Mouse (Mus musculus) heart, embryonic 15.5 days (tissue): ENCODE measurements around the gene Man2a1. TPM values are rescaled to one million over a fixed set of nuclear protein-coding genes. Genes with fewer than 3 reads are reported as not detected.

Experiments
- ATAC-seq: fragments of 200-750 bp; cut with Nextera tagmentation; replicated peaks from 2 replicates; pipeline ENCODE4 v1.8.0; 2017; ENCODE audit warnings: low read depth, moderate TSS enrichment; ENCODE audit not compliant: insufficient number of reproducible peaks, insufficient read depth, low FRiP score
- H3K27ac ChIP-seq: fragments of 300-500 bp; sonication (generic); 2 replicates; pipeline ENCODE4 v1.5.1; 2015; ENCODE audit warnings: mild to moderate bottlenecking, inconsistent platforms
- H3K27me3 ChIP-seq: fragments of 300-500 bp; sonication (generic); 2 replicates; pipeline ENCODE4 v1.6.1; 2015; ENCODE audit warnings: inconsistent platforms
- H3K36me3 ChIP-seq: fragments of 300-500 bp; sonication (generic); 2 replicates; pipeline ENCODE4 v1.6.1; 2015; ENCODE audit warnings: mild to moderate bottlenecking, inconsistent platforms
- H3K4me1 ChIP-seq: fragments of 300-500 bp; sonication (generic); replicated peaks from 2 replicates; pipeline ENCODE4 v1.6.1; 2015; ENCODE audit warnings: inconsistent platforms
- H3K4me2 ChIP-seq: fragments of 300-500 bp; sonication (generic); 2 replicates; pipeline ENCODE4 v1.6.1; 2015; ENCODE audit warnings: inconsistent platforms, mild to moderate bottlenecking, moderate library complexity
- H3K4me3 ChIP-seq: fragments of 300-500 bp; sonication (generic); 2 replicates; pipeline ENCODE4 v1.5.1; 2015; ENCODE audit warnings: mild to moderate bottlenecking, inconsistent platforms
- H3K9ac ChIP-seq: fragments of 300-500 bp; sonication (generic); 2 replicates; pipeline ENCODE4 v1.6.1; 2015; ENCODE audit warnings: mild to moderate bottlenecking, inconsistent platforms
- H3K9me3 ChIP-seq: fragments of 300-500 bp; sonication (generic); replicated peaks from 2 replicates; pipeline ENCODE4 v1.6.1; 2016; ENCODE audit warnings: inconsistent platforms
- WGBS: fragments of 180-500 bp; shearing (Covaris S2); methylation state at CpG from one replicate; pipeline ENCODE4 v1.1.7; 2015; ENCODE audit warnings: mixed read lengths; 5-methylcytosine and 5-hydroxymethylcytosine counted together
- polyA plus RNA-seq: library from polyadenylated mRNA; unstranded; fragments of >200 nt; fragmentation: Nextera tagmentation; extraction: Ambion mirVana; gene quantifications from 2 replicates; pipeline ENCODE4 v1.2.1, GENCODE M21; 2015

The Man2a1 gene
- polyA plus RNA-seq, 1 experiment from 2014 or later, result 5.1 TPM

DNA sequence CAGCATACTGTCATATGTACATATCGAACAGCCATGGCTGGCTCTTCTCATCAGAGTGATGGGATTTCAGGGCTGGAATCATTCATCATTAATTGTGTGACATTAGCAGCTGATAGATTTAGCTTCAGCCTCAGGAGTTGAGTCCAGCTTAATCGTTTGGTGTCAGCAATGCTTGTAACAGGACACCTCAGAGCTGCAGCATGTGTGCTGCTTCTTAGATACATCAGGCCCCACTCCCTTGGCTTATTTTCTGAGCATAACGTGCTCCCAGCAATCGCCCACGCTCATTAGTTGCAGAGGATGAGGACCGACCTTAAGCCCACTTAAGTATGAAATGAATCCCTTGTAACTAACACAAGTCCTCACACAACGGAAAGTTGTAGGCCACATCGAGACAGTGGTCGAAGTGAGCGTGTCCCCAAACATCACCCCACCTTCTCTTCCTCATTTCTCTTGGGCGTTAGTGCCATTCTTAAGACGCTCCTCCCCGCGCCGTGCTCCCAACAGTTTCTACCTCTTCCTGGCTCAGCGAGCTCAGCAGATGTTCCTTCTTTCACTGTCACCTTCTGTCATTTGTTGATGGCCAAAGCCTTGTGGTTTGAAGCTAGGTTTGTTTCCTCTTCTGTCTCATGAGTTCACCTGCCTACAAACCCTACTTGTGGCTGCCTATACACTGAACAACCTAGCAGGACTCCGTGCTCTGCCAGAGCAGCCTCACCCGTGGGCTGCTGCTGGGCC, 180.4 kb downstream of the Man2a1 start:
- ATAC-seq, result no peak
- Histone ChIP-seq H3K9ac (no peak overlapping the region), H3K27ac (no peak overlapping the region), H3K9me3 (no peaks in the 10 kb centered on the region), H3K4me2 (no peak overlapping the region), H3K36me3 (no peaks in the 10 kb centered on the region), H3K4me1 (no peaks in the 10 kb centered on the region), H3K27me3 (no peaks in the 10 kb centered on the region), H3K4me3 (no peak overlapping the region)
- 75% methylated on average over 18 of the region's 18 CpGs for WGBS

DNA sequence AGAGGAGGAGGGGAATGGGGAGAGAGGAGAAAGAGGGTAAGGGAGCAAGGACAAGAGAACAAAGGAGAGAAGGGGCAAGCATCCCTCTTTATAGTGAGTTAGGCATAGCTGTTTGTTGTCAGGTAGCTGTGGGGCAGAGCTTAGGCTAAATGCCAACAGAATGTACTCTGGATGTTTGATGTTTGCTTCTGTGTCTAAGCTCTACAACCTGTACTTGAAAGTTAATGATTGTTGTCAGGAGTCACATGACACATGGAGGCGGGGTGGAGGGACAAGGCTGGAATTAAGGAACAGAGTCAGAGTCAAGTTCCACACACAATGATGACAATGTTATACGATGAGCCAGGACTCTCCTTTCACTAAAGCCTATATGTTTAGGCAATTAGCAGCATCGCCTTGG, 181.8 kb downstream of the Man2a1 start:
- Histone ChIP-seq H3K36me3 (no peaks in the 10 kb centered on the region), H3K27me3 (no peaks in the 10 kb centered on the region), H3K4me2 (no peak overlapping the region), H3K9me3 (no peaks in the 10 kb centered on the region), H3K9ac (no peak overlapping the region), H3K4me1 (no peaks in the 10 kb centered on the region), H3K4me3 (no peak overlapping the region), H3K27ac (no peak overlapping the region)
- ATAC-seq, result no peak
- WGBS, result 84% methylated on average over 3 of the region's 3 CpGs

DNA sequence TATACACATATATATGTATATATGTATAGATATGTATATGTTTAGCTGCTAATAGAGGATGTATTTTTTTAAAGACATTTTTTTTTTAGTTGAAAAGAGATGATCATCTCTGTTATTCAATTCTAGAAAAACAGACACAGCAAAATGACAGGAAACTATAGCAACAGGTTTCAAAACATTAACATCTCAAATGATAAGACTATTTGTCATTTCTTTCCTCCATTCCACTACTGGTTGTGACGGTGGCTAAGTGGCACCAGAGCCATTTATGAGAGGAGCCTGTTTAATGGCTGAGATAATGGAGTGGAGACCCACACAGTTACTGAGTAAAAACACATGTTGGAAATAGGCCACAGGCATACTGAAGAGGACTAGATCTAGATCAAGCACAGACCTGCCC, 185.4 kb downstream of the Man2a1 start:
- H3K36me3 ChIP-seq, result no peaks in the 10 kb centered on the region
- H3K4me2 ChIP-seq, result no peak overlapping the region
- no peaks in the 10 kb centered on the region for H3K9me3 ChIP-seq
- H3K27me3 ChIP-seq, result no peaks in the 10 kb centered on the region
- 51% methylated on average over 1 of the region's 1 CpGs for WGBS
- no peak for ATAC-seq
- no peak overlapping the region for H3K4me3 ChIP-seq
- no peak overlapping the region for H3K9ac ChIP-seq
- H3K27ac ChIP-seq, result no peak overlapping the region
- H3K4me1 ChIP-seq, result peaks cover 3% of the 10 kb centered on the region; the same call in 1 of the 2 replicates

- no peak overlapping the region for H3K4me2 ChIP-seq
- H3K36me3 ChIP-seq, result no peaks in the 10 kb centered on the region
- no peak overlapping the region for H3K4me3 ChIP-seq
- H3K27me3 ChIP-seq, result no peaks in the 10 kb centered on the region
- no peak for ATAC-seq
- peaks cover 3% of the 10 kb centered on the region; the same call in 1 of the 2 replicates for H3K4me1 ChIP-seq
- 76% methylated on average over 13 of the region's 13 CpGs for WGBS
- no peak overlapping the region for H3K27ac ChIP-seq
- H3K9me3 ChIP-seq, result no peaks in the 10 kb centered on the region
- no peak overlapping the region for H3K9ac ChIP-seq
These were observed 187.8 kb downstream of the Man2a1 start for GRCm38 (mm10) chr17:64788301-64788700.

DNA sequence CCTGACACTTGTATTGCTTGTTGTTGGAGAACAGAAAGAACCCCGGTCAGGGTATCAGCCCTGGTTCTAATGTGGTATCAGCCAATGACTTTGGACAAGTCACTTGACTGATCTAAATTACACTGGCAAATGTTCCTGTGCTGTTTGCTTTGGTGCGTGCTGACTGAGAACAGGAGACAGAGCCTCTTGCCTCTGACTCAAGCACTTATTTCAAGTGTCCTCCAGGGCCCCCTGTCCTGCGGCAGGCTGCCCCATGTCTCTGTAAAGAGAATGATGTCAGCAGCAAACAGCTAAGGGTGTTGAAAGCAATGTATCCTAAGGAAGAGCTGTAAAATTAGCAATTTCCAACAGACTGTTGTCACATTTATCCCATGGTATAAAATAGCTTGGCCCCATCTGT, 188.6 kb downstream of the Man2a1 start:
- Histone ChIP-seq H3K4me3 (no peak overlapping the region), H3K4me2 (no peak overlapping the region), H3K27ac (no peak overlapping the region), H3K9me3 (no peaks in the 10 kb centered on the region), H3K4me1 (peaks cover 3% of the 10 kb centered on the region; the same call in 1 of the 2 replicates), H3K9ac (no peak overlapping the region), H3K27me3 (no peaks in the 10 kb centered on the region), H3K36me3 (no peaks in the 10 kb centered on the region)
- 16% methylated on average over 3 of the region's 3 CpGs for WGBS
- no peak for ATAC-seq

DNA sequence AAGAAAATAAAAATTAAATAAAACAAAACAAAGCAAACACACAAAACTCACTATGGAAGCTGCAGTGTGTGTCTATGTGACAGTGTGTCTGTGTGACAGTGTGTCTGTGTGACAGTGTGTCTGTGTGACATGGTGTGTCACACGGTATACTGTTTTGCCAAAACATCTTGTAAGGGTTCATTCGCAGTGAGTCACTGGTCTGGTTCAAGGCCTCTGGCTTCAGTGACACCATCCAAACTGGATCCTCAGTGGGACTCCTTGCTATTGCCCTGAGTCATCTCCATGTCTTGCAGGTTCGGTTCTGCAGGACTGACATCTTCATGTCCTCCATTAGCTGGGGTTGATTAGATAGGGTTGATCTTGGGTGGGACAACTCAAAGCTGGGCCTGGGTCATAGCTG, 191.5 kb downstream of the Man2a1 start:
- H3K4me2 ChIP-seq, result no peak overlapping the region
- no peak overlapping the region for H3K27ac ChIP-seq

GRCm38 (mm10) chr17:64792623-64793022, 192.1 kb downstream of the Man2a1 start:
- H3K4me3 ChIP-seq, result no peak overlapping the region
- H3K4me1 ChIP-seq, result peaks cover 3% of the 10 kb centered on the region; the same call in 1 of the 2 replicates
- H3K36me3 ChIP-seq, result no peaks in the 10 kb centered on the region
- no peaks in the 10 kb centered on the region for H3K27me3 ChIP-seq
- H3K9ac ChIP-seq, result no peak overlapping the region
- no peaks in the 10 kb centered on the region for H3K9me3 ChIP-seq
- 42% methylated on average over 5 of the region's 5 CpGs for WGBS
- H3K4me2 ChIP-seq, result no peak overlapping the region
- H3K27ac ChIP-seq, result no peak overlapping the region
- no peak for ATAC-seq

More for the DNA sequence above, 191.5 kb downstream of the Man2a1 start:
- ATAC-seq, result no peak
- WGBS, result 85% methylated on average over 3 of the region's 3 CpGs
- H3K36me3 ChIP-seq, result no peaks in the 10 kb centered on the region
- no peak overlapping the region for H3K4me3 ChIP-seq
- H3K9me3 ChIP-seq, result no peaks in the 10 kb centered on the region
- peaks cover 3% of the 10 kb centered on the region; the same call in 1 of the 2 replicates for H3K4me1 ChIP-seq
- H3K27me3 ChIP-seq, result no peaks in the 10 kb centered on the region
- no peak overlapping the region for H3K9ac ChIP-seq

DNA sequence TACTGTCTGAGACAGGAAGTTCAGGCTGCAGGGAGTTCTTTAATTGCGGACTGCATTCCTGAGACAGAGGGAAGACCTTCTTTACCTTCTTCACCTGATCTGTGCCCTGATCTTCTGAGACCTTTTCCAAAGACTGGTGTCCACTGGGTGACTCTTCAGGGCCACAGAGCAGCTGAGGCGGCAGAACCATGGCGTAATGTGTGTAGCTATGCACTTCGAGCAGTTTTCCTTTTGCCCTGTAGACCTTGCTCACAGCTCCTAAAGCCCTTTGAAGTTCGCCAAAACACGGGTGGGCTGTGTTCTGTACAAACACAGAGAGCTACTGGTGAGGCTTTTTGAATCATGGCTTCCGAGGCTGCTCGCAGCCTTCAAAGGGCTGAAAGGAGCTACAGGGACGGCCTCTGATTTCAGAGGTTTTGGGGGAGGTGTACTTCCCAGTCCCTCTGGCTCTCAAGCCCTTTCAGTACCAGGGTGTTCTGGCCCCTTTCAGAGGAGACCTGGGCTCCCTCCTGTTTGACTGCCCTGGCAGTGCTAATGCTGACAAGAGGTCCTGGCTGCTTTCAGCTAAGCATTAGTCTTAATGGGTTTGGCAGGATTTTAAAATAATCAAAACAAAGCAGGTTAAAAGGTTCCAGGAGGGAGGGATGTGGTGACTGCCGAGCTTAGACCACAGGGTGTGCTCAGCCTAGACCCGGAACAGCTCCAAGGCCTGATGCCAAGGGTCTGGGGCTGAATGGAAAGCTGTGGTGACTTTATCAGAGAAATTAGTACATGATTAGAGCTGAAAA, 201.8 kb downstream of the Man2a1 start:
- 43% methylated on average over 11 of the region's 11 CpGs for WGBS

DNA sequence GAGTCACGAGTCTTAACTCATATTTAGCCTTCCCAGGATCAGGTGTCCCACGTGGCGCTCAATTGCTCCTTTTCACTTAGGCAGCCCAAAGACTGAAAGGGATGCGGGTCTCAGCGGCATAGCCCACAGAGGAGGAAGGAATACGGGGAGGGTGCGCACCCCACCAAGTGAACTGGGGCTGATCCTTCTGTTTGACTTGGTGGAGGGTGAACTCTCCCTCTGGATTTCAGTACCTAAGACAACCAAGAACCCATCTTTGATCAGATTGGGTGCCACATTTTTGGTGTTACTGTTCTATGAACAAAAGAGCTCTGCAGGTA, 202.4 kb downstream of the Man2a1 start:
- peaks cover 7% of the 10 kb centered on the region; the same call in 1 of the 2 replicates for H3K4me1 ChIP-seq
- WGBS, result 61% methylated on average over 7 of the region's 7 CpGs

More for the DNA sequence above, 201.8 kb downstream of the Man2a1 start:
- Histone ChIP-seq H3K9ac (no peak overlapping the region), H3K4me1 (peaks cover 7% of the 10 kb centered on the region; the same call in 1 of the 2 replicates), H3K4me2 (0 out of 2 replicates have a peak overlapping the region, but pooled peaks have one; percentile 4), H3K27ac (no peak overlapping the region), H3K4me3 (no peak overlapping the region), H3K27me3 (peaks cover 10% of the 10 kb centered on the region), H3K9me3 (no peaks in the 10 kb centered on the region), H3K36me3 (no peaks in the 10 kb centered on the region)
- ATAC-seq, result peak; percentile 55; the same call in 1 of the 2 replicates

More for the DNA sequence above, 202.4 kb downstream of the Man2a1 start:
- H3K4me2 ChIP-seq, result no peak overlapping the region
- no peak overlapping the region for H3K9ac ChIP-seq
- H3K27me3 ChIP-seq, result peaks cover 10% of the 10 kb centered on the region
- H3K9me3 ChIP-seq, result no peaks in the 10 kb centered on the region
- H3K27ac ChIP-seq, result no peak overlapping the region
- 0 out of 2 replicates have a peak, but pooled peaks have one; percentile 10 for ATAC-seq
- no peak overlapping the region for H3K4me3 ChIP-seq
- H3K36me3 ChIP-seq, result no peaks in the 10 kb centered on the region
